Mouse (Mus musculus) spleen, postnatal 10 days (tissue): Measurements from ENCODE around the gene Rrp7a.

Experiments used
- DNase-seq, 2 experiments: peaks; one replicate each; pipeline ENCODE4 v3.0.0; 2021 to 2022; ENCODE audit warnings: low spot score in 2 of 2

The Rrp7a gene

DNA sequence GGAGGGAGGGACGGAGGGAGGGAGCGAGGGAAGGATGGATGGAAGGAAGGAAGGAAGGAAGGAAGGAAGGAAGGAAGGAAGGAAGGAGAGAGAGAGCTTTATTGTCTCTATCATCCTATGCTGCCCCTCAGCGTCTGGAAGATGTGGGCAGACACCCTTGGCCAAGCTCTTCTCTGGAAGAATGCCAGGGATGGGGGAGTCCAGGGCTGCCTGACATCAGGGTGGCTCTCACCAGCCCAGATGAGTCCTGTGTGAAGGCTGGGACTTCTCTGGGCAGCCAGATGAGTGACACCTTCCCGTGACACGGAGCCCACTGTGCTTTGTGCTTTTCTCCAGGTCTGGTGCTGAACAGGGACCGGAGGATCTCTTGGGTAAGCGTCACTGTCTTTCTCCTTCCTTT lies 10.7 kb downstream of the Rrp7a start:
- DNase-seq = no peak

DNA sequence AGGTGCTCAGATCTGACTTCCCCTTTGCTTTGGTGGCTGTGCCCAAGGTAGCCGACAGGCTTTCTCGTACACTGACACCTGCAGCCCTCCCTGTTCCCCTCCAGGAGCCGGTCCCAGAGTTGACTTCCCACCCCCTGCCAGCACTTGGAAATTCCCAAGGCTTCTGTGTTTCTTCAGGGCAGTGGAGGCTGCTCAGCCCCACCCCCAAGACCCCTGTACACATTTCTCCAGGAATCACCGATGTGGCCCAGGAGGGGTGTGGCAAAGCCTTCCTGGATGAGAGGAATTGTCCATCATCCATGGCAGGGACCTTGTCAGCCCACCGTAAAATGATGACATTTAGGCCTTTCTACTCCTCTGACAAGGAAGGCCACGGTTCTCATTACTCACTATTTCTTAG lies 11.3 kb downstream of the Rrp7a start:
- DNase-seq = no peak

GRCm38 (mm10) chr15:83107814-83108213 lies 14.8 kb downstream of the Rrp7a start:
- DNase-seq = no peak

- no peak for DNase-seq
Measured at GRCm38 (mm10) chr15:83106426-83106825, 16.2 kb downstream of the Rrp7a start.

- no peak for DNase-seq
Measured at GRCm38 (mm10) chr15:83103111-83103510, 19.5 kb downstream of the Rrp7a start.

- DNase-seq = no peak
Measured at GRCm38 (mm10) chr15:83100332-83100662, 22.3 kb downstream of the Rrp7a start.

GRCm38 (mm10) chr15:83099533-83100331 lies 22.9 kb downstream of the Rrp7a start:
- DNase-seq = peak; percentile 90 to 94

DNA sequence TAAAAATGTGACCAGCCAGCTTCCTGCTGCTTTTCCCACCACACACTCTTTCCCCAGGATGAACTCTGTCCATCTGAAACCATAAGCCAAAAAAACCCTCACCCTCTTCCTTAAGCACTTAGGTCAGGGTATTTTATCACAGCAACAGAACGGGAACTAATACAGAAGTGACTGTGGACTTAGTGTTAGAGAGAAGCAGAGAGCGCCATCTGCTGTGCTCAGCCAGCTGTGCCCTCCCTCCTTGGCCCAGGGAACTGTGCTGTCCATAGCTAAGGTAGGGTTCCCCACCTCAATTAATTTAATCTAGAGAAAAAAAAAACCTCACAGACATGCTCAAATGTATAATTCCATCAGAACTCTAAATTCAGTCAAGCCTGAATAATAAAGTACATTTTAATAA lies 26.7 kb downstream of the Rrp7a start:
- peak in 1 of 2 experiments; percentile 57 for DNase-seq

GRCm38 (mm10) chr15:83093687-83094086 lies 28.9 kb downstream of the Rrp7a start:
- no peak for DNase-seq

DNA sequence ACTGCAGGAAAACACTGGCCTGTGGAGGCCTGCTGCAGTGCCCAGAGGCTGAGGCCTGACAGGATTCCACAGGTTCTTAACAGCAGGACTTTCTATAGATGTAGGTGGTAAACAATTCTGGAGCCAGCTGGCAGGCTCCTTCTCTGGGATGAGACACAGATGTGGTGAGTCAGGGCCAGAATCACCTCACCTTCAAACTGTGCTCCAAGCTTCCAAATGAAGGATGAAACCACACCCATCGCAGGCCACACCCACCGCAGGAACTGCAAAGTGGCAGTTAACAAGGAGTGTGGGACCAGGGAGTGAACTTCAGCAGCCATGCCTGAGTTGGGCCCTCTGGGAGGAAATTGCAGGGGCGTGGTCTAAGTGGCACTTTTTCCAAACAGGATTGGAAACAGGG lies 31.7 kb downstream of the Rrp7a start:
- DNase-seq = no peak

DNA sequence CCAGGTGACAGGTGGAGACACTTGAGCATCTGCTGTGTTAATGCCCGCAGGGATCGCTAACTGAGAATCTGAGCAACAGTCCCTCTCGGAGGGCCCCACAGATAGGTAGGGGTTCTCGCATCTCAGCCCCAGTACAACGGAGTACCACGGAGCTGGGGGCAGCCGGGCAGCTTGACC lies 33.3 kb downstream of the Rrp7a start, which contains the start of gene Serhl:
Gene Serhl (plus strand): TSS at position 78 of the 177 bp plus-strand sequence.
- no peak for DNase-seq

DNA sequence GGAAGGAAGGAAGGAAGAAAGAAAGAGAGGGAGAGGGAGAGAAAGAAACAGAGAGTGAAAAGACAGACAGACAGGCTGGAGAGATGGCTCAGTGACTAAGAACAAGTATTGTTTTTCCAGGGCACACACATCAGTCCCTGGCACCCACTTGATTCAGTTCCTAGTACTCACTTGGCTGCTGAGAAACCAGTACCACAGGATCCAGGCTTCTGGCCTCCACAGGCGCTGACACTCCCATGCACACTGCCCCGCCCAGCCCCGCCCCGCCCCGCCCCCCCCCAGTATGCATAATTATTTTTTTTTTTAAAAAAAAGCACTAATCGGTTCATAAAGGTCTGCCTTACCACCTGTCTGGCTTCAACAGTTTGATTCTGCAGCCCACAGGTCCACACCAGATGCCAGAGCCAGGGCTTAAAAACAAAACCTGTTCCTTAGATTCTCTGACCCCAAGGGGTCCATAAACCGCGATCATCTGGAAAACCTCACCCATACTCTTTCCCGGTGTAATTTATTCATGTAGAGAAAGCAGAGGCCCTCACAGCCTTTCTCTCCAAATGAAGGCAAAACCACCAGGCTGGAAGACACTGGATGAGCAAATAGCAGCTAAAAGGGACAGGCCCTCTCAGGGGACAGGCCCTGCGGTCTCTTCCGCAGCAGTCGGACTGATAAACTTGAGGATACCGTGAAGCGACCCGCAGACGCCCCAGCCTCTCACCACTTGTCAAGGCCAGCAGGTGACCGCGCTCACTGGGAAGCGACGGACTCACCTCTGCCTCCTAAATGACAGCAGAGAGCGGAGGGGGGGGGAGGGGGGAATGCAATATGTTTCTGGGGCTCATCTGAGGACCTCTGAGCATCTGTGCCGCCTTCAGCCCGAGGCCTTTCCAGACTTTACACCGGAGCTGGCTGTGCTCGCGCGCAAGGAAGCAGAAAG lies 33.8 kb downstream of the Rrp7a start:
- DNase-seq = no peak

GRCm38 (mm10) chr15:83086636-83087328 lies 35.8 kb downstream of the Rrp7a start:
- DNase-seq = no peak

DNA sequence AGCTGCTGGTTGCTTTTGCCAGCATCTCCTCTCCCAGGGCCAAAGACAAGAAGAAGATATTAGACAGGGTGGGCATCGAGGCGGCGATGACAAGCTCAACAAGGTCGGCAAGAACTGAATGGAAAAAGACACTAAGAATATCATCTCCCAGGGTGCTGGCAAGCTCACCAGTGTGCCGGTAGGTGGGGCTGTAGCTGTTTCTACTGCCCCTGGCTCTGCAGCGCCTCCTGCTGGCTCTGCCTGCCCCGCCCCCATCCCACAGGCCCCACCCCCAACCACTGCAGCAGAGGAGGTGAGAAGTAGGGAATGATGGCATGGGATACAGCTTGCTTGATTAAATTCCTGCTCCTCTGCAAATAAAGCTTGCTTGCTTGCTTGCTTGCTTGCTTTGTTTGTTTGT lies 36.7 kb downstream of the Rrp7a start:
- DNase-seq = peak; percentile 30 to 82

DNA sequence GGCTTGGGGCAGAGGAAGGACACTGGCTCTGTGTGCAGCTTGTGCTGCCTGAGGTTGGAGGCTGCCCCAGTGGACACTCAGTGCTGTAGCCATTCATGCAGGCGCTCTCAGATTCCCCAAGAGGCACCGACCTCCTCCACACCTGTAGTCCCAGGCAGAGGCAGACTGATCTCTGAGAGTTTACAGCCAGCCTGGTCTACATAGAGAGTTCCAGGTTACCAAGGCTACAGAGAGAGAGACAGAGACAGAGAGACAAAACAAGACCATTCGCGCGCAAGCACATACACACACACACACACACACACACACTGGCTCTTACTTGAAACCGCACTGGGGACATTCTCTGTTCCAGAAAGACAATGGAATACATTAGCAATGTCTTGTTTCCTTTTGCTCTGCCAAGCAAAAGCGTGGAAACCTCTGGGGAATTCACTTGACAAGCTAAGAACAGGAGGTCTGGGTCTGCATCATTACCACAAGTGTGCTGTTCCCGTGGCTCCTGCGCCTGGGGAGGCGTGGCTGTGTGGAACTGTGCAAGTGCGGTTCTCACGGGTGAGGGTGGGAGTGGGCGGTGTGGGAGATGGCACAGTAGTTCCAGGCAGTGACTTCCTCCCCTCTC lies 38.5 kb downstream of the Rrp7a start:
- no peak for DNase-seq

GRCm38 (mm10) chr15:83083530-83083929 lies 39.1 kb downstream of the Rrp7a start:
- DNase-seq = no peak

- peak in 1 of 2 experiments; percentile 27 for DNase-seq
Measured at GRCm38 (mm10) chr15:83075607-83076525, 46.7 kb downstream of the Rrp7a start.

GRCm38 (mm10) chr15:83074179-83074578 lies 48.4 kb downstream of the Rrp7a start:
- no peak for DNase-seq

GRCm38 (mm10) chr15:83071752-83072151 lies 50.8 kb downstream of the Rrp7a start:
- DNase-seq = no peak

- DNase-seq = no peak
Measured at GRCm38 (mm10) chr15:83070942-83071341, 51.7 kb downstream of the Rrp7a start.

DNA sequence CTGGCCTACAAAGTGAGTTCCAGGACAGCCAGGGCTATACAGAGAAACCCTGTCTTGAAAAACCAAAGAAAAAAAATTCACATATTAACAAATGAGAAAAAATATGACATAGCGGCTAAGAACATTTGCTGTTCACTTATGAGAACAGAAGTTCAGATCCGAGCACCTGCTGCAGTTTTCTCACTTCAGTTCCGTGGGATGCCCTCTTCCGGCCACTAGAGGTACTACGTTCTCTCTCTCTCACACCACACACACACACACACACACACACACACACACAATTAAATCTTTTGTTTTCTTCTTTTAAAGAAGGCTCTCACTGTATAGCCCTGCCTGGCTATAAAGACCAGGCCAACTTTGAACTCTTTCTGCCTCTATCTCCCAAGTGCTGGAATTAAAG lies 54.3 kb downstream of the Rrp7a start:
- no peak for DNase-seq
